Mouse (Mus musculus) cerebellum, postnatal 25 days (tissue): ENCODE data around the gene Car4.

ENCODE experiments used
- DNase-seq, 2 experiments: peaks; one replicate each; pipeline ENCODE4 v3.0.0; 2021; ENCODE audit warnings: mixed read lengths in 2 of 2

Car4 gene

DNA sequence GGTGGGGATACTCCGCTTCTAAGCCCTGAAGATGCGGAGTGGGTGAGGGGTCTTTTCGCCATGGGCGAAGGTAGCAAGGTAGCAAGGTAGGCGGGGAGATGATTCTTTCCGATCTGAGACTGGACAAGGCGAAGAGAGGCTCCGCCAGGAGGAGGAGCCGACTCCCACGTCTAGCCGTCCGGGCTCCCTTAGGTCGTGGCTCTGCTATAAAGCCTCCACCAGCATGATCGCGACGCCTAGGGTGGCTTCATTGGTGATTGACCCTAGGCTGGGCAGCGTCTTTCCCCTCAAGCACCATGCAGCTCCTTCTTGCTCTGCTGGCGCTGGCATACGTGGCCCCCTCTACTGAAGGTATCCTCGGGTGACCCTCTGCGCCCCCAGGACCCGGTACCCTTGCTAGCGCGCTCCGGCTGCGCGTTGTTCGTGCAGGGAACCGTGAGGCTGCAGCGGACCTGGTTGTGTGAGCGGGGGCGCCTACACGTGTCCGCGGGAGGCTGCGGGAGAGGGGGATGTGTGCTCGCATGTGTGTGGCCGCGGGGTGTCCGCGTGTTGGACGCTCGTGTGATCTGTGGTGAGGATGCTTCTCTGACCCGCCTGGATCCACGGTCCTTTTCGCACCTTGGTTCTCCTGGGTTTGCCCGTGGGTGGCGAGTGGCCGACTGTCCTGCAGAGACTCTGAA lies at the start of gene Car4:
TSS of gene Car4 (plus strand) at position 196 of the 680 bp plus-strand sequence.
- DNase-seq, result peak; percentile 88 to 89

DNA sequence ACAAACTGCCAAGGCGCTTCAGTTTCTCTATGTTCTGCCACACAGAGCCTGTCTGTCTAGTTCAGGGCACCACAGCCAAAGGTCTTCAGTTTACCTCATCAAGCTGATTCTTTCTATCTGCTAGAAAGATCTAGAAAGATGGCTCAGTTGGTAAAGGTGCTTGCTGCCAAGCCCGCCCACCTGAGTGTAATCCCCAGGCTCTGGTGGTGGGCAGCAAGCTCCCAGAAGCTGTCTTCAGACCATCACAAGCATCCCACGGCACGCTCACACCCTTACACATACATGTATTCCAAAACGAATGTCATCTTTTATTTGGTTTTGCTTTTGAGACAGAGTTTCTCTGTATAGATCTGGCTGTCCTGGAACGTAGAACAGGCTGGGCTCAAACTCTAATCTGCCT lies 49.1 kb upstream of the Car4 start:
- DNase-seq, result no peak

DNA sequence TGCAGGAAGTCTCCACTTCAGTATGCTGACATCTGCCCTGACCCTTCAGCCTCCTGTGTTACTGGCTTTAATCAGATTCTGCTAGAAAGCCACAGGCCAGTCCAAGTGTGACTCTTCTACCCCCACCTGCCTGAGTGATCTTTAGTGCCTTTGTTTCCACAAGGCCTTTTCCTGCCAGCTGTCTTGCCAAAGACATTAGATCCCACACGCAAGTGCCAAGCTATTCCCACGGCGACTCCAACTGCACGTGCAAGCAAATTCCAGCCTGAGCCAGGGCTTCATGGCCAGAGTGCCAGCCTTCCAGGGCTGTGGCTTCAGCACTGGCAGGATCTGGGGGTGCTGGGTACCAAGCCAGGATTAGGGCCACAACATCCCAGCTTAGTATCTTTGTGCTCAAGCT lies 47.2 kb upstream of the Car4 start:
- no peak for DNase-seq

DNA sequence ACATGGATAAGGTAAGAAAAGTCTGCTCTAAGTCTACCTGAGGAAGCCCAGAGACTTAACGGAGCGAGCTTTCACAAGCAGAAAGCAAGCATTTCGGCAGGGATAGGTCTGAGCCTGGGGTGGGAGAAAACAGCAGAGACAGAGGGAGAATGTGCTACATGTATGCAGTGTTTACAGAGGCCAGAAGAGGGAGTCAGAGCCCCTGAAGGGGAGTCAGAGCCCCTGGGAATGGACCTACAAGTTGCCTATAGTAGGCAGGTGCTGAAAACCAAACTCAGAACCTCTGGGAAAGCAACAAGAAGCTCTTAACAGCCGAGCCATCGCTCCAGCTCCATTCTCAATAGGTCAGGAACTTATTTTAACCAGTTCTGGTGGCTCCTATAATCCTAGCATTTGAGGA lies 42.9 kb upstream of the Car4 start:
- DNase-seq, result no peak

DNA sequence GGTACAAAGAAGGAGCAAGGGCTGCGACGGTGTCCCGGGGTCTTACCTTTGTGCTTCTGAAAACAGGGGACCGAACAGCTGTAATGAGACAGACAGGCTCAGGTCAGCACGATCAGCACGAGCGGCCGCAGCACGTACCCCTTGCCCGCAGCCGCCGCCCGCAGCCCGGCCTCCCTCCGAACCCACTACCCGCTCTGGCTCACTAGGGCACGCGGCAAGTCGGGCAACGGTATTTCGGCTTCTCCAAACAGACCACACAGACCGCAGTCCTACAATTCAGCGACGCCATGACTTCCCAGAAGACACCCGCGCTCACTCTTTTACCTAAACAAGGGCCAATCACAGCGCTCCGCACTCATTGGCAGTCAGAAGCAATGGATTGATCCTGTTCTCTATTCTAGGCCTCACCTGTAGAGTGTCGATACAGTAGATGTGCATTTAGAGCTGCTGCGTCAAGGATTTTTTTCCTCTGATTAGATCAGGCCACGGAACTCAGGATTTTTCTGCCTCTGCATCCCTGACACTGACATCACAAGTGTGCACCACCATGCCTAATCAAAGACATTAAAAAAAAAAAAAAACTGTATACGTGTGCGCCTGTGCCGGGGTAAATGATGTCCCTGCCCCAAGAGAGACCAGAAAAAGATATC lies 41.4 kb upstream of the Car4 start, which contains the start of gene Znhit3:
TSS of gene Znhit3 (minus strand) at position 314 of the 650 bp plus-strand sequence.
- DNase-seq, result peak; percentile 83 to 87

DNA sequence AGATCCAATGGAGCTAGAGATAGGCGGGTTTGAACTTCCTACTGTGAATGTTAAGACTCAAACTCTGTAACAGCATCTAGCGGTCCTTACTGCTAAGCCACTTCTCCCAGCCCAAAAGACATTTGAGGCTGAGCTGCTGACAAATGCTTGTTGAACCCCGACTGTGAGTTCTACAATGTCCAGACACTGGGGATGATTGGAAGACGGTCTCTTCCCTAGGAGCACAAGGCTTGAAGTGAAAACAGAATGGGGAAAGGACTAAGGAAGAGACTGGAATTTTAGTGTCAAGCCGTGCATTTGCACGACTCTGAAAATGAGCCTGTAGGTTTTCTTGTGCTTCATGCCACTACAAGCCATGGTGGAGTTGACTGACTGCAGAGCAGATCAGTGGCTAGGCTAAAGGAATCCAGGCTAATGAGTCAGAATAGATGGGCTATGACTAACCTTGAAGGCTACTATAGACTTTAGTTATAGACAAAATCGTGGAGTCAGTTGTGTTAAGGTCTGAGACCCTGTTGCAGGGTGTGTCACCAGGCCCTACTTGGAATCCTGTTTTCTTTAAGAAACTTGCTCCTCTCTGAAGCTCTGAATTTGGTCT lies 40.8 kb upstream of the Car4 start:
- DNase-seq, result peak in 1 of 2 experiments; percentile 24

DNA sequence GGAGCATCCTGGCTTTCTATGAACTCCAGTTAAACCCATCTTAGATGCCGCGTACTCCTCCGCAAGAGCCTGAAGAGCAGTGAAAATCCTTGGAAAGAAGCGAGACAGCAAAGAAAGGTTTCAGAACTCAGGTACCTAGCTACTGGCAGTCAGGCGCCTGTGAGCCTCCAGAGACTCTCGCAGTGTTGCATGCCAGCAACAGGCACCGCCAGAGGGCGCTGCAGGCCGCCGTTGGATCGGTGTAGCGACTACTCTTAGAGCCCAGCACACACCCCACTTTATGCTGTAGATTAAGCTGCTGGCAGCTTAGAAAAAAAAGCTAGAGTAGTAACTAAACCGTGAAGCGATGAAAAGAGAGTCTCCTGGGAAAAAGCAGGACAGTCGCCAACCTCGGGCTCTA lies 39.2 kb upstream of the Car4 start:
- DNase-seq, result peak; percentile 96 to 99

DNA sequence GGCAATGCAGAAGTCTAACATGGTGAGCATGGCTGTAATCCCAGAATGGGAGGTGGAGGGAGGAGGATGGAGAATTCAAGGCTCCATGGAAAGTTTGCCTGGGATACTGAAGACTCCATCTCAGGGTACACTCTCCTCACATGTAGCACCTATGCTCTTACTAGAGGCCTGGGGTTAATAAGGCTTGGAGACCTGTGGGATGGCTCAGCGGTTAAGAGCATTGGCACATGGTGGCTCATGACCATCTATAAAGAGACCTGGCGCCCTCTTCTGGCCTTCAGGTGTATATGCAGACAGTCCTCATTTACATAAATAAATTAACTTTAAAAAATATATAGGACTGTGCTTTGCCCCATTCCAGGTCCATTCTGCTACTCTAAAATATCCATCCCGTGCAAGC lies 38.3 kb upstream of the Car4 start:
- peak; percentile 31 to 57 for DNase-seq

DNA sequence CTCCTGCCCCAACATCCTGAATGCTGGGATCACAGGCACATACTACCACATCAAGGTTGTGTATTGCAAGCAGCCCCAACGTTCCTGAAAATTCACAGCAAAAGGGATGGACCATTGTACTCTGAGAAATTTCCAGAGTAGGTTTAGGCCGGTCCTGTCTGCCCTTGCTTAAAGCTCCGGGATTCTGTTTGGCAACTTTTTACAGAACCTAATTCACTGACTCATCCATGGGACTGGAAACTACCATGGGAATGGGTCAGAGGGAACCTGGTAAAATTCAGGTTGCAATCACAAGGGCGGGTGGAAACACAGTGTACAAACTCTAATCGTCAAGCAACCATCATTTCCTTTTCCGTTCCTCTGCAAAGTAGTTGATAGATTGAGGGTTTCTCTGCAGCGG lies 37.6 kb upstream of the Car4 start:
- DNase-seq, result no peak

DNA sequence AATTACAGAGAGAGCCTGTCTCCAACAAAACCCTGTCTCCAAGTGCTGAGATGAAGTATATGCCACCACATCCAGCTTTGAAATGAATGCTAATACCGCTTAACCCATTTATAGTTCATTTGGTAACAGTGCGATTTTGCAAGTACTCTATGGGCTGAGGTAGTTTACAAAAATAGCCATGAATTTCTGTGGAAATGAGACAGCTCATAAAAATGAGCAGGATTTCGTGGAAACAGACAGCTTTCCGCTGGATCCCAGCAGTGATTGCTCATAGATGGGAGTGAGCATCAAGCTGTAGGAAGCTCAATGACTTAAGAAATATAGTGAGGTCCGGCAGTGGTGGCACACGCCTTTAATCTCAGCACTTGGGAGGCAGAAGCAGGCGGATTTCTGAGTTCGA lies 36.6 kb upstream of the Car4 start:
- DNase-seq, result no peak

DNA sequence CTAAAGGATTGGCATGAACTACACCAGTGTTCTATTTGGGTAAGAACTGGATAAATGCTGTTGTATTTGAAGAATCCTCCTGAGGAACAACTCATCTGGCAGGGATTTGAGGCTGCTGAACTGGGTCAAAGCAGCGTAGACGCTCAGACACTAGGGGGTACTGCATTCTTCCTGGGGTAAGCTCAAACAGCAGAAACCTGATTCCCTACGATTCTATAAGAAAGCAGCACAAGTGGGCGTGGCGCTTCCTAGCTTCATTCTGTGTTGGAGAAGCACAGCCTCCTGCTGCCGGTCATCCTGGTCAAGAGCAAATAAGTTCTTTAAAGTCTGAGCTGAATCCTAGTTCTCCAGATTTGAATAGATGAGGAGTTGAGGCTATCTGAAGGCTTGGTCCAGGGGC lies 25.3 kb upstream of the Car4 start:
- no peak for DNase-seq

DNA sequence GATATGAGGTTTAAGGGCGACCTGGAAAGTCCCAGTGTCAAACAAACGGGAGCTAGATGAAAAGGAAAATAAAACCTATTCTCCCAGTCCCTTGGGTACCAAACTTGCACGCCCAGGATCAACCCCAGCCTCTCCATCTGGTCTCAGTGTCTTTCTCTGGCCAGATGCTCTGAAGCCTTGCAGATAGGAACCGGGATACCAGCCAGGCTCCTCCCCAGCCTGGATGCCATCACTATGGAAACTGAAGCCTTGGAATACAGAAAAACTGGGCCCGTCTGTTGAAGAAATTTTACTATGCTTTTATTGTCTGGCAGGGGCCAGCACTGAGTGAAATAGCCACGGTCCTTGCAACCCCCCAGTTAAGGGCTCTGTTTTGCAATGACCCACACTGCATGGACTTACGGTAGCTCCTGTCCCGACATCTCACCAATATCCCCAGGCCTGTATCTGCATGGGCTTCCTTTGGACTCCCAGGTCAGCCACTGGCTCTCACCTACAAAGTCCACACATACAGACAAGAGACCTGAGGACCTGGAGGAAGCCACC lies 18.0 kb upstream of the Car4 start:
- no peak for DNase-seq

DNA sequence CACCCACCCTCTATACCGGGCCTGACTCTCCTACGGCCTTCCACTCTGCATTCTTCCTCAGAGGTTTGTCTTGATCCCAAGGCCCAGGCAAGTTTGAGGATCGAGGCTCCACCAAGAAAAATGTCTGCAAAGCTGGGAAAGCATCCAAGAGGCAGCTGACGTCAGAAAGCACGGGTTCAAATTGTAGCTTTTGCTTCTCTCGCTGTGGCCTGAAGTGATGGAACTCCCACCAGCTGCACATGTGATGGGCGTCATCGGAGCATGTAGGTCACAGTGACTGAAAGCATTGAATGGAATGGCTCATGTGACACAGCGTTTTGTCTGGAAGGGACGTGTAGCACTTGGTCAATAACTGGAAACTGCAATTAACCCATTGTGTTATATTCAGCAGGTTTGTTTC lies 17.4 kb upstream of the Car4 start:
- DNase-seq, result no peak

DNA sequence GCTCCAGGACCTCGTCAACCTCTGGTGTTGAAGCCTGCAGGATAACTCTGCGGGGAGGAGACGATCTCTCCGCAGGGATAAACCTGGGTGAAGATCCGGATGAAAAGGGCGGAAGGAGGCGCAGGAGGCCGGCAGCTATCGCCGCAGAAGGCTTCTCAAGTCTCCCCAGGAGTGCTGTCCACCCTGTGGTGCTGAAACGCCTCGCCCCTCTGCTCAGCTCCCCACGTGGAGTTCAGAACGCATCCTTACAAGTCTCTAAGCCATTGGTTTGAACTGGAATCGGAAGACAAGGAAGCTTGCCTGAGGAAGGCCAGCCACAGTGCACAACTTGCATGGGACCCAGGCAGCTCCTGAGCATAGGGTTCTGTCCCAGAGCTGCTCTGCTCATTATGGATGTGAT lies 13.6 kb upstream of the Car4 start:
- no peak for DNase-seq

DNA sequence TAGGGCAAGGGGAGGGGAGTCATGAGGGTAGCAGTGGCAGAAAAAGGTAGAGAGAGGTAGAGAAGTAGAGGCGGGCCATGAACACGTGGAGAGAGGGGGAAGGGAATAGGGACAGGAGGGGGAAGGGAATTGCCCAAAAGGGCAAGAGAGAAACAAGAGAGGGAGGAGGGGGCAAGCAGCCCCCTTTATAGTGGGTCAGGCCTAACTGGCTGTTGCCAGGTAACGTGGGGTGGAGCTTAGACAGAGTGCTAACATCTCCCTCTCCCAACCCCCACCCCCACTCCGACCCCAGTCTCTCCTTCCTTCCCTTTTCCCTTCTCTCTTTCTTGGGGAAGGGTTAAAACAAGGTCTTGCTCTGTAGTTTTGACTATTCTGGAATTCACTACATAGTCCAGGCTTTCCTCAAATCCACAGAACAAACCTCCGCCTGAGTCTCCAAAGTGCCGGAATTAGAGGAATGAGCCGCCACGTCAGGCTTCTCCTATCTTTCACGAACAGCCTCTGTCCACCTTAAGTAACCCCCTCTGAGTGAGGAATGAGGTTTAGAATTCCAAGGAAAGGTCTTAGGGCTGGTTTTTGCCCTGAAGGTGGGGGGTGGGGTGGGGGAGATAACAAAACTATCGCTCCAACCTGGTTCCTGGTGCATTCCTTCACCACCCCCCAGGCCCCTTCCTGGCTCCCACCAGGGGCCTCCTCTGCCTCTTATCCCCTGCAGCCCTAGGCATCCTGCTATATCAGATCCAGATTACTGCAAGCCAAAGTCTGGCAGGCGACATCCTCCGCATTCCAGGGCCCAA lies 12.7 kb upstream of the Car4 start:
- DNase-seq, result no peak

DNA sequence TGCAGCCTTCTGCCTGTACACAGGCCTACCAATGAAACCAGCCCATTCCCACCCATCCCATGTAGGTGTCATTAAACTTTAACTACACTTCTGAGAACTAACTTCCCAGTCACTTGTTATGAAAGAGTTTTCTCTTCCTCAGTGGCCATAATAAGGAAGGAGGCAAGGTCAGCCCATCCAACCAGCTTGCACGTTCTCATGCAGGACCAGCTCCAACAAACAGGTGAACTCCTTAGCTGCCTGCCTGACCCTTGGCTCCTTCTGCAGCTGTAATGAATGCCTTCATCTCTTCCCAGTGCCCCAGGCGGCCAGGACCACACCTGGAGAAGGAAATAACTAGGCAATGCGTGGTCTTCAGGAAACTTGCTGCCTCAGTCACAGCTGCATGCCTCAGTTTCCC lies 11.7 kb upstream of the Car4 start:
- DNase-seq, result no peak

DNA sequence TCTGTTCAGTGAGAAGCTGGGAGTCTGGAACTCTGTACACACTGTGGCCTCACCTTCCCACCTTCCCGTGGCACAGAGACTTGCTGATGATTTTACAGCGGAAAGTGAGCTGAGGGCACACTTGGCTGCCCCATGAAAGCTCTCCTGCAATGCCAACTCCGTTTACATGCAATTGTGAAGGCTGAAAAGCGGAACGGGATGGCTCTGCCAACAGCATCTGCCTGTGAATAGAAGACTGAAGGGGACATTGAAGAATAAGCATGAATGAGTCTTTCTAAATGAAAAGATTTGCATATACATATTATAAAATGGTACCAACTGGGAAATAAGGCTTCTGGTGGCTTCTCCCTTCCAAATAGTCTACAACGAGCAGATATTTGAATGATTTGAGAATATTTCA lies 10.4 kb upstream of the Car4 start:
- no peak for DNase-seq

DNA sequence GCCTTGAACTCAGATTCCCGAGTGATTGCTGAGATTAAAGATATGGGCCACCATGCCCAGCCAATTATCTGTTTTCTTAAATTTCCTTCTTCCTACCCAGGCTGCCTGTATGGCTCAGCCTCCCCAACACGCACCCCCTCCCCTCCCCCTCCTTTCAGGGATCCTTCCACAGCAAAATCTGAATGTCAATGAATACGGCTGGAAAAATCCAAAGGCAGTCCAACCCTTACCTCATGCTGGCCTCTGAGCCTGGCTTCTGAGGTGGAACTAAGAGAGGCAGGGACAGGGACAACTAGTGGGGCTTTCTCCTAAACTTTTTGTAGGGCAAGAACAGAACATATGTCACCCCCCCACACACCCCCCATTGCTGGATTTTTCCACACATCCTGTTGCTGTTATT lies 9.5 kb upstream of the Car4 start:
- no peak for DNase-seq

DNA sequence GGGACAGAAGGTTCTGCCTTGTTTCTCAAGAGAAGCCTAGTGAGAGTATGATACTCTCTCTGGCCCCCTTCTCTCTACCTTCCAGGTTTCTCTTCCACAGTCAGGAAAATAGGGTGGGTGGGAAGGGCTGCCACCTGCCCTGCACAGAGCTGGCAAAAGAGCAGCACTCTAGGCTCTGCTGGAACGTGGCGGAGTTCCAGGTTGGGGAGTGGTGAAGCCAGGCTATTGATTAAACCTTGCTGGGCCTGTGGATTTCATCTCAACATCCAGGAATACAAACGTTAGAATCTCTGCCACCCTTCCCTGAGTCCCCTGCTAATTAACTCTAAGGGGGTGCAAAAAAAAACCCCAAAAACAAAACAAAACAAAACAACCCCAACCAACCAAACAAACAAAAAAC lies 9.1 kb upstream of the Car4 start:
- no peak for DNase-seq

DNA sequence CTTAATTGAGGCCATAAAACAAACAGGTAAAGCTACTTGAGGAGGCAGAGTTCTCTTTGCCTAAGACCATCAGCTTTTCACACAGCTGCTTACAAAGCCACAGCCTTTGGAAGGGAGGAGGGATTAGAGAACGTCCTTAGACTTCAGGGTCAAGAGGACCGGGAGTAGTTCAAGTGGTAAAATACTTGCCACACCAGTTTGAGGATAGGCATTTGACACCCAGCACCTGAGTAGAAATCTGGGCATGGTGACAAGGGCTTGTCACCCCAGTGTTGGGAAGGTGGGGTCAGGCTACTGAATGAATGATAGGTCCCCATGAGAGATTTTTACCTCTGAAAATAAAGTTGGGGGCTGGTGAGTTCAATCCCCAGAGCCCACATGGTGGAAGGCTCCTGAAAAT lies 5.0 kb upstream of the Car4 start:
- DNase-seq, result no peak

DNA sequence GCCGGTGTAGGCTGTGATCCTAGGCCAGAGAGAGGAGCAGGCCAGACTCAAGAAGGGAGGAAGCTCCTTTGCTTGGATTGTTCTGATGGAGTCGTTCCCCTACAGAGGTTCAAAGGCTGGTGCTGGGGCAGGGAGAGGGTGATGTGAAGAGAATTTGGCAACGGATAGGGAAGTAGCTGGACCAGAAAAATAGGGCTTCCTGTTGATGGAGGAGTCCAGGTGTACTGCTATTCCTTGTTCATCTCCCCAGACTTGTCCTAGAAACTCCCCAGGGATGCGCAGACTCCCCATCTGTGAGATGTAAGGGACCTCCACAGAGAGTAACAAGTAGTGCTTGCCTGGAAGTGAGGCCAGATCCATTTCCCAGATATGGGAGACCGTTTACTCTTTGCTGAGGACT lies 1.2 kb upstream of the Car4 start:
- DNase-seq, result no peak

DNA sequence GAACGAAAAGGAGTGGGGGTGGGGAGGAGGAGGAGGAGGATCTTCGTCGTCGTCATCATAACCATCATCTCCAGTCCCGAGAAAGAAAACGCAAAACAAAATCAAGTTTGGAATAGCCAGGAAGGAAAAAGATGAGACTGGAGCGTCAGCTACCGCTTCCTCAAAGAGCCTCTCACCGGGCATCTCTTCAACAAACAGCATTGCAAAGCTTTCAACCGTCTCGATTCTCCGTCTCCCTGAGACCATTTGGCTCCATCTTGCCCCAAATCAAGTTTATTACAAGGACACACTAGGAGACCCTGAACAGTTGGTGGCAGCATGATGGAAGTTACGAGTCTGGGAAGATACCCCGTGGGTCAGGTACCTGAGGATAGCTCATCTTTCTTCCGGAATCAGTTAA lies 415 bp upstream of the Car4 start:
- no peak for DNase-seq

DNA sequence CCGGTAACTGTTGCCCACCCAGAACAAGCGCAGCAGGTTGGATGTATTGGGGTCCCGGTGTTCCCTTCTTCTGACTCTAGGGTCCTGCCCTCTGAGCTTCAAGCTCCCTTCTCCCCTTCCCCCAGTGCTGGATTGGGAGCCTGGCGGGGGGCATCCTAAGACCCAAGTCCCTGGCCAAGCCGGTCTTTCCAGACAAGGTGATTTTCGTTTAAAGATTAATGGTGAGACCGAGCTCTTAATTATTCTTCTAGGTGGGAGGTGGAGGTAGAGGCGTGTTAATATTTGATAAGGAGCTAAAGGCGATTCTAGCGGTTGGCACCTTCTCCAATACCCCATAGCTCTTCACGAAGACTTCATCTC lies 665 bp downstream of the Car4 start:
- DNase-seq, result no peak
